Mouse (Mus musculus): ENCODE measurements at regions not wholly inside any gene's neighbourhood (a gene's known extent, or its start where the extent isn't known, plus 50 kb on each side); places are given as distances from the start of the nearest gene placed in this dataset.

- no peak for DNase-seq (ENCODE audit: extremely low spot score in 1 of 2, low spot score in 1 of 2)
Measured at GRCm38 (mm10) chr8:46898697-46899445, 87.8 kb upstream of the Enpp6 start.

GRCm38 (mm10) chr8:46900826-46901225 is 85.9 kb upstream of the Enpp6 start:
- DNase-seq (ENCODE audit: extremely low spot score in 1 of 2, low spot score in 1 of 2) = no peak

GRCm38 (mm10) chr8:46904731-46905130 is 82.0 kb upstream of the Enpp6 start:
- DNase-seq (ENCODE audit: extremely low spot score in 1 of 2, low spot score in 1 of 2) = no peak

- no peak for DNase-seq (ENCODE audit: extremely low spot score in 1 of 2, low spot score in 1 of 2)
Measured at GRCm38 (mm10) chr8:46907390-46907789, 79.3 kb upstream of the Enpp6 start.

GRCm38 (mm10) chr8:46908186-46908585 is 78.5 kb upstream of the Enpp6 start:
- no peak for DNase-seq (ENCODE audit: extremely low spot score in 1 of 2, low spot score in 1 of 2)

- no peak for DNase-seq (ENCODE audit: extremely low spot score in 1 of 2, low spot score in 1 of 2)
Measured at GRCm38 (mm10) chr8:46913956-46914355, 72.7 kb upstream of the Enpp6 start.

- DNase-seq (ENCODE audit: extremely low spot score in 1 of 2, low spot score in 1 of 2) = no peak
Measured at GRCm38 (mm10) chr8:46920071-46920470, 66.6 kb upstream of the Enpp6 start.

GRCm38 (mm10) chr8:46921075-46921474 is 65.6 kb upstream of the Enpp6 start:
- DNase-seq (ENCODE audit: extremely low spot score in 1 of 2, low spot score in 1 of 2) = no peak

GRCm38 (mm10) chr8:46921585-46921984 is 65.1 kb upstream of the Enpp6 start:
- DNase-seq (ENCODE audit: extremely low spot score in 1 of 2, low spot score in 1 of 2) = no peak

GRCm38 (mm10) chr8:46924787-46925548 is 61.7 kb upstream of the Enpp6 start:
- no peak for DNase-seq (ENCODE audit: extremely low spot score in 1 of 2, low spot score in 1 of 2)

GRCm38 (mm10) chr8:46928718-46929117 is 58.0 kb upstream of the Enpp6 start:
- DNase-seq (ENCODE audit: extremely low spot score in 1 of 2, low spot score in 1 of 2) = no peak

GRCm38 (mm10) chr8:46929678-46930077 is 57.0 kb upstream of the Enpp6 start:
- no peak for DNase-seq (ENCODE audit: extremely low spot score in 1 of 2, low spot score in 1 of 2)

GRCm38 (mm10) chr8:46931267-46931666 is 55.4 kb upstream of the Enpp6 start:
- no peak for DNase-seq (ENCODE audit: extremely low spot score in 1 of 2, low spot score in 1 of 2)

- no peak for DNase-seq (ENCODE audit: extremely low spot score in 1 of 2, low spot score in 1 of 2)
Measured at GRCm38 (mm10) chr8:46933256-46933655, 53.4 kb upstream of the Enpp6 start.

GRCm38 (mm10) chr8:46934254-46934653 is 52.4 kb upstream of the Enpp6 start:
- no peak for DNase-seq (ENCODE audit: extremely low spot score in 1 of 2, low spot score in 1 of 2)

- DNase-seq (ENCODE audit: extremely low spot score in 1 of 2, low spot score in 1 of 2) = peak in 1 of 2 experiments; percentile 31
Measured at GRCm38 (mm10) chr8:46934898-46935297, 51.8 kb upstream of the Enpp6 start.

- DNase-seq (ENCODE audit: extremely low spot score in 1 of 2, low spot score in 1 of 2) = no peak
Measured at GRCm38 (mm10) chr8:46936039-46936438, 50.6 kb upstream of the Enpp6 start.
